Mouse (Mus musculus) kidney, adult 11 months (tissue): ENCODE measurements around the gene 1600014C10Rik.

ENCODE experiments used
- DNase-seq: peaks from one replicate; pipeline ENCODE4 v3.0.0; 2022

The 1600014C10Rik gene

DNA sequence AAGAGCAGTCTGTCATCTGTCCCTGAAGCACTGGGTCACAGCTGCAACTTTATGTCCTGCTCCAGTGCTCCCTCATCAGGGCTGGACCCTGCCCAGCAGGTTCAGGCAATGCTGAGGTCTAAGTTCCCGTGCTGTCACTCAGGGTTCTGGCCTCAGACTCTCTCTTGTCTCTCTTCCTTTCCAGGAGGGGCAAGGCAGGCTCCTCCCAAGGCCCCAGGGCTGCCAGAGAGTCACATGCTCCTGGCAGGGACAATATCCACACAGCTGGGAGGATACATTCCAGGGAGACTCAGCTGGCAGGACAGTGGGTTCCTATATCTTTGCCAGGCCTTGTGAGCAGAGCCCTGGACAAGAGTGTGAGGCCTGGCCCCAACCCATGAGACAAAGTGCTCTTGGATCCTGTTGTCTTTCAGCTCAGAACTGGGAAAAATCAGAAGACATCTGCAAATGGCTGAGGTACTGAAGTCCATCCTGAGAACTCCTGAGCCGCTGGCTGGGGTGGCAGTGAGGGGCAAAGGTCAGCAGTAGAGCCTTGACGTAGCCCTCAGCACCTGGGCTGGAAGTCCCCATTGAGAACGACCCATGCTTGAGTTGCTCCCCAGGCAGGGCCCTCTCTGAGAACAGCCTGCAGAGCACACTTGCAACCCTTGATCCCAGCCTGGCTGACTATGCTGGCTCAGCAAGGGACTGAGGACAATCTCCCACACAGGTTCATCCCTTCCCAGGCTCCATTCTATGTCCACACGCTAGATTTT lies 34.6 kb downstream of the 1600014C10Rik start:
- peak; percentile 97 for DNase-seq

DNA sequence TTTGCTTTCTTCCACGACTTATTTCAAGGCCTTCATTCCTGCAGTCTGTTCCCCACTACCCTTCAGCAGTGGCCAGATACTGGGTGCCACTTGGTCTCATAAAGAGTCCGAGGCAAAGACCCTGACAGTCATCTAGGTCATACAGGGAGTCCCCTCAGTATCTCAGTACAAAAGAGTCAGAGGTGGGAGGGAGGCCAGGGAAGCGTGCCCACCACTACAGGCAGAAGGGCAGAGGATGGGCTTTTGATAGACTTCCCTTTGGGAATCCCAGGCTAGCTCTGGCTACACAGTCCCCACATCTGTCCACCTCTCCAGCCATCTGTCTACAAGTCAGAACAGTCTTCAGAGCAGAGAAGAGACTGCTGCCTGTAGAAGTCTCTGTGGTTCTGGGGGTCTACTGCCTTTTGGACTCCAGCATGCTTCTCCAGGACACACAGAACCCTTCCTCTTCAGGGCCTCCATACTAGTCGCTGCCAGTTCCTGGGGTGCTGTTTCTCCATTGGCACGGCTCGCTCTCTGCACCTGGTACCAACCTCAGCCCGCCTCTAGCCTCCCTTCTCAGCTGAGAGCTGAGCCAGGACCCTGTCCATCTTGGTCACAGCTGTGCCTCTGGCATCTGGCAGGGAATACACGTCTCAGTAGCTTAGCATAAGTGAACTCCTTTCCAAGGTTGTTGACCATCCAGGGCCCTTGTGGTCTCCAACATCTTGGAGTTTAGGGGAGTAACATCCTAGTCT lies 35.8 kb downstream of the 1600014C10Rik start:
- no peak for DNase-seq

DNA sequence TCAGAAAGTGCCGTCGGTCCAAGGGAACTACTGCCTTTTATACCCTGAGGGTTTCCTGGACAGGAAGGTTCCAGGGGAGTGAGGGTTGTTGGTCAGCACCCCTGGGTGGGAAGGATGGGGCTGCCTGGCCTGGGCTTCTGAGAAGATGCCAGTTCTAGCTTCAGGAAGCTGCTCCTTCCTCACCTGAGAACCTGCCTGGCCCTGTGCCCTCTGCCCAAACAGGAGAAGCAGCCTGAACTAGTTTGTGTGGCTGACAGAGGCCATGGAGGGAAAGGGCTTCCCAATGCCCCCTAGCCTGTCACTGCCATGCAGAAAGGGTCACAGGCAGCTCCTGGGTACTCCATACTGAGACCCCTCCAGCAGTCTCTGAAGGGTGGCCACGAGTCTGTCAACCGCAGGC lies 36.5 kb downstream of the 1600014C10Rik start:
- DNase-seq, result no peak

DNA sequence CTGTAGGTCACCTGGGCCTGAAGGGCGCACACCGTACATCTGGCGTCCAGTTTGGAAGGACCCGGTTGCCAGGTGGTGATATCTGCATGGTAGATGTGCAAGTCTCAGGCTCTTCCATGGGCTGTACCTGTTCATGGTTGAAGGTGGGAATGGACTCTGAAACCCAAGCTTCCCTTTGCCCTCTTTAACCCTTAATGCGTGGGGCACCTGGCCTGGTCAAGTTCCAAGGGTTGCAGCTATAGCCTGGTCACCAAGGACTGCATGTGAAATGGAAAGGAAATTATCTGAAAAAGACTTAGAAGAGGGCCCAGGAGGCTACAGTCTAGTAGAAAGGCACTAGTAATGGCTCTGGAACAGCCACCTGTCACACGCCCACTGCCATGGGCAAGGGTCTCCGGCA lies 37.8 kb downstream of the 1600014C10Rik start:
- peak; percentile 40 for DNase-seq

DNA sequence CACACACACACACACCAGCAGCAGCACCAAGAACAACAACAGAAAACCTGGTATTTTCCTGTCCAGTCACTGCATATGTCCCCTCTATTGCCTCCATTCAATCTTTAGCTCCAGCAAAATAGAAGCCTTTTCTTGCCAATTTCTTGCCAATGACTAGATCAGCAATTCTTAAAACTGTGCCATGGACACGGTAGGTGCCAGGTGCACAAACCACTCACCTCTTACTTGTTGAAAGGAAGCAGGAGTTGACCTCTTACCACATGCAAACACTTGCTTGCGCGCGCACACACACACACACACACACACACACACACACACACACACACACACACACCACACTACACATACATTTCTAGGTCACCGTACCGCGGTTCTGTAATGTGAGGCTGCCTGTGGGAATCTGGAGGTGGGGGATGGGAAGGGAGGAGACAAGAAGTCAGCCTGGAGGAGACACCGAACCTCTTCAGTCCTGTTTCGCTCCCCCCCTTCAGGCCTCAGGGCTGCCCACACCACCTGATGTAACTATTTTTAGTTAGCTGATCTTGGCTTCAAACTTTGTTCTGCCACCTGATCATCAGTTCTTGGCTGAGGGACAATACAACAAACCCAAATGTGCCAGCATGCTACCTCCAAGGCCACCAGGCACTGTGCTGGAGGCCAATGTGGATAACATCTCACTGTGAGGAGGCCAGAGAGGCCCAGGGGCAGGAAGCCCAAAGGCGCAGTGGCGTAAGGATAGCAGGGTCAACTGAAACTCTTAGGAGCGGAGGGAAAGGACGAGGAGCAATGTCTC lies 41.8 kb downstream of the 1600014C10Rik start:
- DNase-seq, result peak; percentile 64

DNA sequence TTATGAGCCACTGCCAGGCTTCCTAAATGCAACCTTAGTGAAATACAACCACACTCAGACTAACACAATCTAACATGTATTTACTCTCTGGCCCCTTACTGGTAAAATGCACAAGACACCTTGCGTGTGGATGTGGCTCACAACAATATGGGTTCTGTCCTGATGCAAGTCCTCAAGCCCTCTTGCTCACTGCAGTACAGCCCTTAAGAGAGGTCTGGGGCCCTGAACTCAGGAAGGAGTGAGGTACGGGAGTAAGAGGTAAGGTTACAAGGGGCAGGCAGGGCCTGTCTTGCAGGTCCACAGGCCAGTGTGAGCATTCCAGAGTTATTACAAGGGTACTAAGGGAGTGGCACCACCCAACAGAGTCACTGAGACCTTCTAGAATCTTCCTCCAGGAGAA lies 43.2 kb downstream of the 1600014C10Rik start:
- no peak for DNase-seq

DNA sequence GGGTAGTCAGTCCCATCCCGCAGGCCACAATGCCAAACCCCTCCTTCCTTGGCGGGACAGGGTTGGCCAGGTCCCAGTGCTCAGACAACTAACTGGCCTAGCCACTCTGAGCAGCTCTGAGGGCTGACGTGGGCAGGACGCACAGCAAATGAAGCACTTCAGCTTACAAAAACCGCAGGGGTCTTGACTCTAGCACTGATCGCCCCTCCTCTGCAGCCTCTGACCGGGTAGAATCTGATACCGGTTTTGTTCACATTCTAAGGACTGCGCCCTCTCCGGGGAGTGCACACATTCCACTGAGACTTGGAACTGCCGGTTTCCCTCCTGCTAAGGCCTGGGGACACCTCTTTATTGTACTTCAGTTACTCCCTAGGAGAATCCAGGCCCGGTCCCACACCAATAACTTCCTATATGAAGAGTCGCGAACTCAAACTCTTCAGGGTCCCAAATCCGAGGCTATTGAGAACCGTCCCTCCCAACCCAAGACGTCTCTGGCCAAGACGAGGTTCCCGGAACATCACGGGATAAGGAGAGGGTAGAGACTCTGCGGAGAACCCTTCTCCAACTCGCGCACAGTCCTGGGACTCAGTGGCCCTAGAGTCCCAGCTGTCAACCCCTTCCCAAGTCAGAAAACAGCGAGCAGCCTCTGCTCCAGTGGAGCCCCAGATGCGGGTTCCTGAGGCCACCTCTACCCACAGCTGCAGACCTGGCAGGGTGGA lies 44.3 kb downstream of the 1600014C10Rik start:
- DNase-seq, result peak; percentile 77

DNA sequence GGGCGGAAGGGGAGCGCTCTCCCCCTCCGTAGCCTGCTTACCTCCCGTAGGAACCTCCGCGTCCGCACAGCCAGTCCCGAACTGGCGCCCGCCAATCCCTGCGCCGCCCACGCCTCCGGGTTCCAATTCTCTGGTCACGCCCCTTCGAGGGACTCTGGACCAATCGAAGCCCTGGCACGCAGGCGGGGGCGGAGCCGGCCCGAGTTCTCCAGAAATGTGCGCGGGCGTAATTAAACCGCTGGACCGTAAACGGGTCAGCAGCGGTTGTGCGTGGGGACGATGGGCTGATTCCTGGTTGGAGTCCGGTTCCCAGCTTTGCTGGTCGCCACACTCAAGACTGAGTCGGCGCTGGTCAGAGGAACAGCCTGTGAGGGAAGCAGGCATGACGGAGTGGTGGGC lies 44.9 kb downstream of the 1600014C10Rik start, which contains the start of gene Plekhf1:
Gene Plekhf1 (minus strand): TSS at position 117 of the 399 bp plus-strand sequence.
- DNase-seq, result peak; percentile 96

DNA sequence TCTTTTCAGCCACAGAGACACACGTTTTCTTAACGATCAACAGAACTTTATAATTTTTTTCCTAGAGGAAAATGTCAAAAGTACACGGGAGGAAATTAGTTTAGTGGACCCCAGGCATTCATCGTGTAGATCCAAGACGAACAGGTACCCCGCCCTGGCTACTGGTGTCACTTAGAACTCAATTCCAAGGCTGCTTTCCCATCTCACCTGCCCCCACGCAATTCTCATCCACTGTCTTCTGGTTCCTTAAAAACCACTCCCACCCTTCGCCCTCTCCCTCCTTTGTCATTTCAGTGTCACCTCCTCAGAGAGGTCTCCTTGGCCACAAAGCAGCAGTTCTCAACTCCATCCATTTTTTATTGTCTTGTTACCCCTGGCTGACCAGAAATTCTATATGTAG lies 45.3 kb downstream of the 1600014C10Rik start:
- no peak for DNase-seq

DNA sequence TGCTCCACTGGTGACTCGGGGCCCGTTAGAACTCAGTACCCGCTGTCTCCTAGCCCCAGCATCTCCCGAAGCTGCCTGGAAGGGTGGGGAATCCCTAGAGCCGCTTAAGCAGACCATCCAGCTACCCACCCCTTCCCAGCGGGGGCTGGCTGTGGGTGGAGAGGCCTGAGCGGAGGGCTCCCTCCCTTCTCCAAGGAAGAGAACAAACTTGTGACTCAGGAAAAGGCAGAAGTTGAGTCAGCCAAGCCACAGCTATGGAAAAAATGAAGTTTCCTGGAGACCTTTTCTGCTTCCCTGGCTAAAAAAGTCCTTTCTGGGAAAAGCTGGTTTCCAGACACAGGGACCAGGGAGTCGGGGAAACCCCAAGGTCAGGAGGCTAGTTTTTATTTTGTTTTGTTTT lies 47.3 kb downstream of the 1600014C10Rik start:
- no peak for DNase-seq

DNA sequence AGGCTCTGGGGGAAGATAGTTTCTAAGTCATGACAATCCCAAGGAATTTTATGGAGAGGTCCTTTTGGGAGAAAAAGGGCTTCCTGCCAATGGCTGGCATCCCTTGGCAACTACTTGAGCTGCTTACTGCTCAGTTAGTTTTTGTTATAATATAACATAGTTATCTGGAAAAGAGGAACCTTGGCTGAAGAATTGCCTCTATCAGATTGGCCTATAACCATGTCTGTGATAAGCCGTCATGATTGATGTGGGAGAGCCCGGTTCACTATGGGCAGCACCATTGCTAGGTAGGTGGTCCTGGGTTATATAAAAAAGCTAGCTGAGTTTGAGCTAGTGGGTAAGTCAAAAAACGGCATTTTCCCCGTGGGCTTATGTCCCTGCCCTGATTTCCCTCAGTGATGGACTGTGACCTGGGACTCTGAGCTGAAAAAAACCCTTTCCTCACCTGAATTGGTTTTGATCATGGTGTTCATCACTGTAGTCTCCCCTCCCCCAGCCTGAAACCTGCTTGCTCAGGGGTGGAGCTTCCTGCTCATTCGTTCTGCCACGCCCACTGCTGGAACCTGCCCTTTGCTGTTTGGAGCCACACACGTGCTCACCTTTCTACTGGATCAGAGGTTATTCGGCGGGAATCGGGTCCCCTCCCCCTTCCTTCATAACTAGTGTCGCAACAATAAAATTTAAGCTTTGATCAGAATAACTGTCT lies 53.5 kb downstream of the 1600014C10Rik start:
- DNase-seq, result peak; percentile 64

DNA sequence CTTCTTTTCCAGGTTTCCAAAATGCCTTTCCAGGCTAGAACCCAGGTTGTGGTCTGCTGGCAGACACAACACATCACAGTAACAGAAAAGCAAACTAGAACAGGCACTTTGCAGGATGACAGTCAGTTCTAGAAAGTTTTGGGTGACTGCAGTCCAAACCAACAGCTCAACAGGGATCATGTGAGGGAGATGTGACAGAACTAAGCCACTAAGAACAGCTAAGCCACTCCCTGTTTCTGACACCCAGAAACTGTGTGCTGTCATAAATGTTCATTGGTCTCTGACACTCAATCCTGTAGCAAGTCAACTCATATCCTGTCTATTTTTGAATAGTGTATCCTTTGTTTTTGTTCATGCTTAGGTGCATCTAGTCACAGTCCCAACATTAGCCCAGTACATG lies 54.1 kb downstream of the 1600014C10Rik start:
- DNase-seq, result no peak

DNA sequence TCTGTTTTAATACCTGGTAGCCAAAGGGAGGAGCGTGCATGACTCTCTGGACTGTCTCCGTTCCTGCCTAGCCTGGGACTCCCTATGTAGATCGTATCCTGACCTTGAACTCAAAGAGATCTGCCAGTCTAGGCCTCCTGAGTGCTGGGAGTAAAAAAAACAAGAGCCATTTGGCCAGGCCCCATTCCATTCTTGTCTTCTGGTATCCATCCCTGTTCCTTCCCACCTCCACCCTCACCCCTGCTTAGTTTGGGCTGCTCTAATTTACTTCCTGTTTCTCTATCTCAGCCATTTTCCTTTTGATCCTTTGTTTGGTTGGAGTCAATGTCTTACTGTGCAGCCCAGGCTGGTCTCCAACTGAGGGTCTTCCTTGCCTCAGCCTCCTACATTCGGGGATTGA lies 59.4 kb downstream of the 1600014C10Rik start:
- DNase-seq, result no peak
